Mouse (Mus musculus) retina, adult 2 months (tissue): ENCODE measurements around the gene Enpp1.

Experiments used
- DNase-seq: peaks from one replicate; pipeline ENCODE4 v3.0.0-alpha.2; 2012; ENCODE audit warnings: low read depth, low spot score

Gene Enpp1

GRCm38 (mm10) chr10:24711480-24712366, at the start of gene Enpp1:
Enpp1 (minus strand) TSS chr10:24712159.
- no peak for DNase-seq

- DNase-seq, result no peak
Measured at GRCm38 (mm10) chr10:24758326-24758915, 46.5 kb upstream of the Enpp1 start.

GRCm38 (mm10) chr10:24754874-24755540, 43.0 kb upstream of the Enpp1 start:
- no peak for DNase-seq

- no peak for DNase-seq
Measured at GRCm38 (mm10) chr10:24754251-24754835, 42.4 kb upstream of the Enpp1 start.

- no peak for DNase-seq
Measured at GRCm38 (mm10) chr10:24753536-24754250, 41.7 kb upstream of the Enpp1 start.

- DNase-seq, result no peak
Measured at GRCm38 (mm10) chr10:24742950-24743487, 31.1 kb upstream of the Enpp1 start.

GRCm38 (mm10) chr10:24741229-24742198, 29.6 kb upstream of the Enpp1 start:
- no peak for DNase-seq

- DNase-seq, result no peak
Measured at GRCm38 (mm10) chr10:24739171-24739570, 27.2 kb upstream of the Enpp1 start.

- no peak for DNase-seq
Measured at GRCm38 (mm10) chr10:24738456-24738855, 26.5 kb upstream of the Enpp1 start.

- no peak for DNase-seq
Measured at GRCm38 (mm10) chr10:24735027-24735777, 23.2 kb upstream of the Enpp1 start.

- no peak for DNase-seq
Measured at GRCm38 (mm10) chr10:24727478-24727877, 15.5 kb upstream of the Enpp1 start.

- DNase-seq, result no peak
Measured at GRCm38 (mm10) chr10:24725197-24725596, 13.2 kb upstream of the Enpp1 start.

- DNase-seq, result no peak
Measured at GRCm38 (mm10) chr10:24721841-24722240, 9.9 kb upstream of the Enpp1 start.

- DNase-seq, result no peak
Measured at GRCm38 (mm10) chr10:24719383-24719782, 7.4 kb upstream of the Enpp1 start.

- no peak for DNase-seq
Measured at GRCm38 (mm10) chr10:24718720-24719119, 6.8 kb upstream of the Enpp1 start.

GRCm38 (mm10) chr10:24718058-24718457, 6.1 kb upstream of the Enpp1 start:
- DNase-seq, result no peak

GRCm38 (mm10) chr10:24716232-24716631, 4.3 kb upstream of the Enpp1 start:
- DNase-seq, result no peak

GRCm38 (mm10) chr10:24712901-24713300, 942 bp upstream of the Enpp1 start:
- no peak for DNase-seq

- DNase-seq, result no peak
Measured at GRCm38 (mm10) chr10:24712367-24712761, 405 bp upstream of the Enpp1 start.
